Mouse (Mus musculus) megakaryocyte, embryonic 14.5 days (primary cell): ENCODE data around the gene Agk. TPM values are rescaled to one million over a fixed set of nuclear protein-coding genes. Genes with fewer than 3 reads are reported as not detected.

Experiments
- H3K27me3 ChIP-seq: replicated peaks from 2 replicates; pipeline ENCODE3; 2012; ENCODE audit warnings: inconsistent platforms
- H3K36me3 ChIP-seq: replicated peaks from 2 replicates; pipeline ENCODE3; 2012; ENCODE audit warnings: low read length, inconsistent platforms, mixed read lengths
- H3K4me1 ChIP-seq: 2 replicates; pipeline ENCODE4 v1.6.1; 2012; ENCODE audit warnings: inconsistent platforms
- H3K4me3 ChIP-seq: replicated peaks from 2 replicates; pipeline ENCODE3; 2012; ENCODE audit warnings: moderate library complexity, mild to moderate bottlenecking, inconsistent platforms
- H3K9me3 ChIP-seq: 2 replicates; pipeline ENCODE4 v1.6.1; 2012; ENCODE audit warnings: inconsistent platforms
- FLI1 ChIP-seq: IDR thresholded peaks from 2 replicates; pipeline ENCODE4 v1.6.1; 2012; ENCODE audit warnings: low read length, inconsistent platforms, mixed read lengths
- GATA1 ChIP-seq: IDR thresholded peaks from 3 replicates; pipeline ENCODE4 v1.6.1; 2012; ENCODE audit warnings: mixed read lengths, low read length, inconsistent platforms, borderline replicate concordance
- polyA plus RNA-seq: library from polyadenylated mRNA; stranded (reverse); fragments of >175 nt; gene quantifications from 2 replicates; pipeline ENCODE4 v1.2.3, GENCODE M21; 2012; ENCODE audit warnings: low replicate concordance; ENCODE audit not compliant: insufficient read depth

Agk gene
- polyA plus RNA-seq, 1 experiment: 3.0 TPM

DNA sequence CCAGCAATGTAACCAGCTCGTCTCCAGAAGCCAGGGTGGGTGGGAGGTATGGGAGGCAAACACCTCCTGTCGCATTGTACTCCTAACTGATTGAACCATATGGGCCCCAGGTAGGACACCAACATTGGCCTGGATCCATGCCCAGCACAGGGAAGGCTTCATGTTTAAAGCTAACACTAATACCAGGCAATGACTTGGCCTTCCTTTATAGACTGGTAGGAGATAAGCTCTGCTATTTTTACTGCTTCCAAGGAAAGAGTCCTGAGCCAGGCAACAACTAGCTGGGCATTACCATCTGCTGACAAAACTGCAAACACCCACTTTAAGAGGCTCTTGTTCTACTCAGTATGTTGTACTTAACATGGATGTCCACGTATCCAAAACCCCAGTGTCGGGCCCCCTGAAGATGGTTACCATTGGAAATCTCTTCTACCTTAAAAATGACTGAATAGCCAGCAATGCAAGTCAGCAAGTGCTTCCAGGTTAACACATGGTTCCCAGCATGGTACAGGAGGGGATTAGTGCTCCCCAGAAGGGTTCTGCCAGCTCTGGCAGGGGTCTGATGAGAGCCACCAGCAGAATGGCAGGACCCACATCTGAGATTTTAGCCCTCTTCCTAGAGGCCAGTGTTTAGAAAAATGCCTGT, 78.8 kb downstream of the Agk start:
- H3K27me3 ChIP-seq: no peaks in the 10 kb centered on the region
- H3K36me3 ChIP-seq: peaks cover 80% of the 10 kb centered on the region
- peaks cover 60% of the 10 kb centered on the region for H3K4me1 ChIP-seq
- H3K9me3 ChIP-seq: peaks cover 6% of the 10 kb centered on the region
- no peak for TF ChIP-seq FLI1
- TF ChIP-seq GATA1: no peak
- no peak overlapping the region for H3K4me3 ChIP-seq

- Histone ChIP-seq H3K27me3 (no peaks in the 10 kb centered on the region), H3K4me3 (no peak overlapping the region), H3K9me3 (no peaks in the 10 kb centered on the region), H3K4me1 (peaks cover 52% of the 10 kb centered on the region), H3K36me3 (peaks cover 55% of the 10 kb centered on the region)
- TF ChIP-seq FLI1 (no peak), GATA1 (no peak)
Observed at GRCm38 (mm10) chr6:40411085-40411484, 86.1 kb downstream of the Agk start.

- Histone ChIP-seq H3K36me3 (peaks cover 47% of the 10 kb centered on the region), H3K27me3 (no peaks in the 10 kb centered on the region), H3K4me1 (peaks cover 33% of the 10 kb centered on the region), H3K4me3 (no peak overlapping the region), H3K9me3 (no peaks in the 10 kb centered on the region)
- TF ChIP-seq GATA1 (no peak), FLI1 (no peak)
Observed at GRCm38 (mm10) chr6:40413046-40413445, 88.1 kb downstream of the Agk start.

DNA sequence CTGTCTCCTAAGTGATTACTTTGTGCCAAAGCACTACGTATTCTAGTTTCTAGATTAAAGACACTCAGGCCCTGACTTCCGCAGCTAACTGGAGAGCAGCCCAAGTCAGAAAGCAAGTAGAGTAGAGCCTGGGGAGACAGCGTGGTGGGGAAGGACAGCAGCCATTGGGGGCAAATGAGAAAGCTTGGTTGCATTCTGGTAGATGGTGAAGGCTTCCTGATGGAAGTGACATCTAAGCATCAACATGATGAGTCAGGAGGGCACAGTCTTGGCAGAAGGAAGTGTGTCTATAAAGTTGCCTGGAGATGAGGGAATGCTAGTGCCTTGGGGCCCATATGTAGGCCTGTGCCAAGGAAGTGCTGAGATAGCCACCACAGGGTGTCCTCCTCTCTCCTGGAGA, 88.6 kb downstream of the Agk start:
- no peak for TF ChIP-seq GATA1
- H3K4me3 ChIP-seq: no peak overlapping the region
- H3K36me3 ChIP-seq: peaks cover 48% of the 10 kb centered on the region
- no peaks in the 10 kb centered on the region for H3K27me3 ChIP-seq
- H3K4me1 ChIP-seq: peaks cover 31% of the 10 kb centered on the region
- no peaks in the 10 kb centered on the region for H3K9me3 ChIP-seq

DNA sequence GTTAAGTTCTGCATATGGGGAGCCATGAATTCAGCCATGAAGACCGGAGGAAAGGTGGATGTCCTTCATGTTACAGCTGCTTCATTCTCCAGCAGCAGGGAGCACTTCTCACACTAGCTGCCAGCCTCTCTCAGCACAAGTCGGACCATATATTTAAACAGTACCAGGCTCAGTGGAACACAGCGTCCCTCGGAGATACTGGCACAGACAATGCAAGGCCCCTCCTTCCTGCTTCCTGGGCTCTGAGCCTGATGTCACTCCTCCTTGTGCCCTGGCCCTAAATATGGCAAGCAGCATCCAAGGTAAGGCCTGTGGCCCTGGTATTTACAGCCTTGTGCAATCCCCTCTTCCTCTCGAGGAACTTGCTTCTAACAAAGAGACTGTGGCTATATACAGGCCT, 90.8 kb downstream of the Agk start:
- TF ChIP-seq GATA1 (no peak), FLI1 (no peak)
- Histone ChIP-seq H3K9me3 (no peaks in the 10 kb centered on the region), H3K36me3 (peaks cover 53% of the 10 kb centered on the region), H3K27me3 (no peaks in the 10 kb centered on the region), H3K4me1 (peaks cover 31% of the 10 kb centered on the region), H3K4me3 (no peak overlapping the region)

DNA sequence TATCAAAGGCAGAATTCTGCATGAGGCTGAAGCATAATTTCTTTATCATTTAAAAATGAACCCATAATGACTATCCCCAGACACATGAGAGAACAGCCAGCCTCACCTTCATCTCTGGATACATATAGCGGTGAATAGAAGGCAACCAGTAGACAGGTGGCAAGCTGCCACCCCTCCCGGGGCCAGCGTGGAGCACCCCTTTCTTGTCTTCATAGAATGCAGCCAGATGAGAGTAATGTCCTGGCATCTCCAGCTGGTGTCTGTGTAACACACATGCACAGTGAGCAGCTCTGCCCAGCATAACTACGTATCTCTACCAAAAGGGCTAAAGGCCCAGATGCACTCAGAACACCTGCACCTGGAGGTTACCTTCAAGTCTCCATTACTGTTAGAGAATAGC, 93.4 kb downstream of the Agk start:
- H3K27me3 ChIP-seq: no peaks in the 10 kb centered on the region
- no peak overlapping the region for H3K4me3 ChIP-seq
- no peaks in the 10 kb centered on the region for H3K9me3 ChIP-seq
- peaks cover 13% of the 10 kb centered on the region for H3K4me1 ChIP-seq
- peaks cover 52% of the 10 kb centered on the region for H3K36me3 ChIP-seq
- TF ChIP-seq GATA1: no peak
- no peak for TF ChIP-seq FLI1

DNA sequence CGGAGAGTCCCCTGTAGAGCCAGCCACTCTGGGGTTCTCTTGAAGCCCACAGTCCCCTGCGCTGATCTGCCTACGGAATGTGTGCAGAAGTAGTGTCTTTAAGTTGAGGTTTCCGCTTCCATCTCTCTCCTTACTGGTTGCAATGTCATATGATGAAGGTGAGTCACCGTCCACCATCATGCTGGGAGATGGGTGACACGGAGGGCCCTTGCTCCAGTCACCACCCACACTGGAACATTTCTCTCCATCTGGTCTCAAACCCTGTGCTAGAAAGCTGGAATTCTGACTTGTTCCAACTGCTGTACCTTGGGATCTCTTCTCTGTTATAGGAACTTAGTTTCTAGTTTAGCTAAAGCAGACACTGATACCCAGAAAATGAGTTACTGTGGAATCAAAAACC, 96.1 kb downstream of the Agk start:
- 0 out of 2 replicates have a peak, but pooled peaks cover under 1% of the 10 kb centered on the region for H3K4me1 ChIP-seq
- H3K27me3 ChIP-seq: no peaks in the 10 kb centered on the region
- no peaks in the 10 kb centered on the region for H3K9me3 ChIP-seq
- H3K36me3 ChIP-seq: peaks cover 42% of the 10 kb centered on the region
- H3K4me3 ChIP-seq: no peak overlapping the region
- TF ChIP-seq GATA1 (no peak), FLI1 (no peak)

GRCm38 (mm10) chr6:40423013-40423412, 98.0 kb downstream of the Agk start:
- H3K9me3 ChIP-seq: no peaks in the 10 kb centered on the region
- no peaks in the 10 kb centered on the region for H3K27me3 ChIP-seq
- TF ChIP-seq GATA1 (no peak), FLI1 (no peak)
- 0 out of 2 replicates have a peak, but pooled peaks cover 2% of the 10 kb centered on the region for H3K4me1 ChIP-seq
- peaks cover 31% of the 10 kb centered on the region for H3K36me3 ChIP-seq
- no peak overlapping the region for H3K4me3 ChIP-seq

- Histone ChIP-seq H3K27me3 (no peaks in the 10 kb centered on the region), H3K4me1 (peaks cover 7% of the 10 kb centered on the region; the same call in 1 of the 2 replicates), H3K9me3 (no peaks in the 10 kb centered on the region), H3K36me3 (peaks cover 24% of the 10 kb centered on the region), H3K4me3 (no peak overlapping the region)
- TF ChIP-seq GATA1 (no peak), FLI1 (no peak)
Observed at GRCm38 (mm10) chr6:40423774-40424173, 98.8 kb downstream of the Agk start.

DNA sequence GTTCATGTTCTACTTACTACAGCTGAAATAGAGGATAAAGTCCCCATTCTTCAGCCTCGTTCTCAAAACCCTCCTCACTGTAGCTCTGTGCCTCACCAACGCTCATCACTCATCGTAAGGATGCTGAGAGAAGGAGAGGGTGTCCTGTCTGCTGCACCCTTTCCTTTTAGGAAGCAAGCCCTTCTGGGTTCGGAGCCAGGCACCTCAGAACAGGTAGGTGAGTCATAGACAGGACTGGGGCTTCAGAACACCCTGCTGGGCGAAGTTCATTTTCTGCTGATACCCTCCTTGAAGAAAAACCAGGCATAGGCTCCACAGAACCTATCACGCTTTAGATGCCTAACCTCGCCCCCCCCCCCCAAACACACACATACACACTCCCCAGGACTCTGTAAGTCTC, 102.5 kb downstream of the Agk start:
- no peaks in the 10 kb centered on the region for H3K27me3 ChIP-seq
- TF ChIP-seq GATA1: no peak
- no peak for TF ChIP-seq FLI1
- H3K4me3 ChIP-seq: no peak overlapping the region
- H3K4me1 ChIP-seq: peaks cover 37% of the 10 kb centered on the region
- peaks cover 2% of the 10 kb centered on the region for H3K36me3 ChIP-seq
- no peaks in the 10 kb centered on the region for H3K9me3 ChIP-seq

- H3K27me3 ChIP-seq: no peaks in the 10 kb centered on the region
- H3K4me1 ChIP-seq: peaks cover 49% of the 10 kb centered on the region
- H3K9me3 ChIP-seq: no peaks in the 10 kb centered on the region
- TF ChIP-seq GATA1 (no peak), FLI1 (no peak)
- no peaks in the 10 kb centered on the region for H3K36me3 ChIP-seq
- no peak overlapping the region for H3K4me3 ChIP-seq
Observed at GRCm38 (mm10) chr6:40428696-40429095, 103.7 kb downstream of the Agk start.
